Mouse (Mus musculus): ENCODE data around the gene Rpl29. TPM values are rescaled to one million over a fixed set of nuclear protein-coding genes. Genes with fewer than 3 reads are reported as not detected.

Rpl29 gene
- polyA plus RNA-seq, 1 experiment from 2014 or later: 732 TPM

- no peak for ATAC-seq (ENCODE audit: low FRiP score, low read depth)
- Histone ChIP-seq H3K27me3 (no peaks in the 10 kb centered on the region), H3K4me3 (no peak overlapping the region), H3K9me3 (no peaks in the 10 kb centered on the region), H3K4me1 (peaks cover 8% of the 10 kb centered on the region; the same call in 1 of the 2 replicates), H3K4me2 (replicated peaks) (no peak overlapping the region), H3K27ac (replicated peaks) (no peak overlapping the region), H3K36me3 (no peaks in the 10 kb centered on the region), H3K9ac (replicated peaks) (no peak overlapping the region)
- WGBS: 41% methylated on average over 6 of the region's 6 CpGs
Observed at GRCm38 (mm10) chr9:106405275-106405674, 24.0 kb upstream of the Rpl29 start.

DNA sequence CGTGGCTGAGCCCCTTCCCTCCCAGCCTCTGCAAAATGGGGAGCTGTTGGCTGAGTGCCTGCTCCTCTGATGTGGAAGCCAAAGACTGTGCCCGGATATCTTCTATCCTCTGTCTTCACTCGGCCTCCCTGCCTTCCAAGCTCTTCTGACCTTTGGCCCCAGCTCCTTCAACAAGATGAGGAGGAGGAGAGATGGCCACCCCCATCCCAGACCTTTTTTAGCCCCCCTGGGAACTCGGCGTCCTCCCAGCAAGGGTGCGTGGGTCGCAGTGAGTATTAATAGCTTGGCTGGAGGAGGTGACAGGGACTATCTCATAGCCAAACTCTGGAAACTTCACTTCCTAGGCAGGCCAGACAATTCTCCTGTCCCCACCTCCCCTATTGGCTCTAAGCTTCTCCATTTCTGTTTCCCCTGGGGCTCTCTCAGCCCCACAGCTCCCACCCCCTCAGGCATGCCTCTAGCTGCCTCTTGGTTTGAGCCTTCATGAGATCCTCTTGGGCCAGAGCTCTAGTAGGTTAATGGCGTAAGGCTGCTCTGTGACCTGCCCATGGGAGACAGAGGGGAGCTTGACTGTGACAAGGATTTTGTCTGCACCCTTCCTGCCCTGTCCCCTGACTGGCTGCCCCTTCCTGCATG is 22.7 kb upstream of the Rpl29 start:
- no peak for ATAC-seq (ENCODE audit: low FRiP score, low read depth)
- Histone ChIP-seq H3K27ac (replicated peaks) (no peak overlapping the region), H3K4me3 (no peak overlapping the region), H3K9me3 (no peaks in the 10 kb centered on the region), H3K9ac (replicated peaks) (no peak overlapping the region), H3K4me2 (replicated peaks) (no peak overlapping the region), H3K4me1 (peaks cover 11% of the 10 kb centered on the region; the same call in 1 of the 2 replicates), H3K36me3 (no peaks in the 10 kb centered on the region), H3K27me3 (no peaks in the 10 kb centered on the region)
- WGBS: 57% methylated on average over 8 of the region's 8 CpGs

DNA sequence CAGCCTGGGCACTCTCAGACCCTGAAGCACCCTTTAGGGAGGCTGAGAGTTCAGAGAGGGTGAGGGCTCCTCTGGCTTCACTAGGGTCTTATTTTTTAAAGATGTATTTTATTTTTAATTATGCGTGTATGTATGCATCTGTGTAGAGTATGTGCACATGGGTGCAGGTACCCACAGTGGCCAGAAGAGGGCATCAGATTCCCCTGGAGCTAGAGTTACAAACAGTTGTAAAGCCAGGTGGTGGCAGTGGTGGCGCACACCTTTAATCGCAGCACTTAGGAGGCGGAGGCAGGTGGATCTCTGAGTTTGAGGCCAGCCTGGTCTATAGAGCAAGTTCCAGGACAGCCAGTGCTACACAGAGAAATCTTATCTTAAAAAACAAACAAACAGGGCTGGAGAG is 20.2 kb upstream of the Rpl29 start:
- no peak for ATAC-seq (ENCODE audit: low FRiP score, low read depth)
- Histone ChIP-seq H3K4me2 (replicated peaks) (no peak overlapping the region), H3K9ac (replicated peaks) (no peak overlapping the region), H3K27me3 (no peaks in the 10 kb centered on the region), H3K27ac (replicated peaks) (no peak overlapping the region), H3K4me1 (peaks cover 14% of the 10 kb centered on the region; the same call in 1 of the 2 replicates), H3K4me3 (no peak overlapping the region), H3K36me3 (no peaks in the 10 kb centered on the region), H3K9me3 (no peaks in the 10 kb centered on the region)
- WGBS: 94% methylated on average over 4 of the region's 4 CpGs

GRCm38 (mm10) chr9:106410086-106410650 is 19.1 kb upstream of the Rpl29 start:
- Histone ChIP-seq H3K9me3 (no peaks in the 10 kb centered on the region), H3K4me3 (no peak overlapping the region), H3K27me3 (no peaks in the 10 kb centered on the region), H3K4me2 (replicated peaks) (no peak overlapping the region), H3K27ac (replicated peaks) (no peak overlapping the region), H3K4me1 (peaks cover 13% of the 10 kb centered on the region; the same call in 1 of the 2 replicates), H3K9ac (replicated peaks) (no peak overlapping the region), H3K36me3 (no peaks in the 10 kb centered on the region)
- ATAC-seq (ENCODE audit: low FRiP score, low read depth): no peak
- 83% methylated on average over 2 of the region's 2 CpGs for WGBS

DNA sequence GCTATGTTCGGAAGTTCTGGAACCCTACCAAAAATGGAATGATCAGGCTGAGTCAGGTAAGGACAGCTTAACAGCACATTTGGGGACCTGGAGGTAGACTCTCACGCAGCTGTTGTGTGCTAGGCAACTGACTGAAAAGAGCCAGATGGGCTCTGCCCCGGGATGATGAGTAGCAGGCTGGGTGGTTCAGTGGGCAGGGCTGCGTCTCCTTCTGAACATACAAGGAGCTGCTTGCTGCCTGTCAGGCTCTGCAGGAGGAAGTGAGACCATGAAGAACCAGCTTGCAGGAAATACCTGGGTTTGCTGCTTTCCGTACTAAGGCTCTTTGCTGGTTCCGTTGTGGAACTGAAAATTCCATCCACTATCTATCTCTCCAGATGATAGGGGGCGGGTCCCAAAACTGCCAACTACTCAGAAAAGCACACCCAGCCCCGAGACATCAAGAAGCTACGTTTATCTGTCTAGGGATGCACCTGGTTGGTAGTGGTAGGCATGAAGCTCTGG is 18.1 kb upstream of the Rpl29 start:
- WGBS: 89% methylated on average over 9 of the region's 9 CpGs
- Histone ChIP-seq H3K9me3 (no peaks in the 10 kb centered on the region), H3K9ac (replicated peaks) (no peak overlapping the region), H3K27me3 (no peaks in the 10 kb centered on the region), H3K36me3 (no peaks in the 10 kb centered on the region), H3K27ac (replicated peaks) (no peak overlapping the region), H3K4me1 (peaks cover 11% of the 10 kb centered on the region; the same call in 1 of the 2 replicates), H3K4me2 (replicated peaks) (no peak overlapping the region), H3K4me3 (no peak overlapping the region)
- ATAC-seq (ENCODE audit: low FRiP score, low read depth): no peak

DNA sequence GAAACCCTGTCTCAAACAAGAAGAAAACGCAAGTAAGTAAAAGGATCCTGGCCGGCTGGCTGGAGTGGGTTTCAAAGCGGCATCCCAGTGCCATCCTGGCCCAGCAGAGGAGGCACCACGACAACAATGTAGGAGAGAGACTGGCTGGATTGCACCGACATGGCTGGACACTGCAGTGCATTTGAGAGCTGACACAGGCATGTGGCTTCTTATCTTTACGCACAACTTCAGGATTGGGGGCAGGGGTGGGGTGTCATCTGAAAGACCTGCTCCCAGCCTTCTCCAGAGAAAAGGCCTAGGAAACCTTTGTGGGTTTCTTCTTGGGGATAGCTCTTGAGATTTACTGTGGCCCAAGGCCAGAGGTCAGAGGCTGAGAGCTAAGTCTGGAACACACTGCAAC is 17.5 kb upstream of the Rpl29 start:
- WGBS: 84% methylated on average over 6 of the region's 6 CpGs
- Histone ChIP-seq H3K9ac (replicated peaks) (no peak overlapping the region), H3K4me3 (no peak overlapping the region), H3K4me2 (replicated peaks) (no peak overlapping the region), H3K4me1 (peaks cover 11% of the 10 kb centered on the region; the same call in 1 of the 2 replicates), H3K36me3 (no peaks in the 10 kb centered on the region), H3K27me3 (no peaks in the 10 kb centered on the region), H3K27ac (replicated peaks) (no peak overlapping the region), H3K9me3 (no peaks in the 10 kb centered on the region)
- no peak for ATAC-seq (ENCODE audit: low FRiP score, low read depth)

DNA sequence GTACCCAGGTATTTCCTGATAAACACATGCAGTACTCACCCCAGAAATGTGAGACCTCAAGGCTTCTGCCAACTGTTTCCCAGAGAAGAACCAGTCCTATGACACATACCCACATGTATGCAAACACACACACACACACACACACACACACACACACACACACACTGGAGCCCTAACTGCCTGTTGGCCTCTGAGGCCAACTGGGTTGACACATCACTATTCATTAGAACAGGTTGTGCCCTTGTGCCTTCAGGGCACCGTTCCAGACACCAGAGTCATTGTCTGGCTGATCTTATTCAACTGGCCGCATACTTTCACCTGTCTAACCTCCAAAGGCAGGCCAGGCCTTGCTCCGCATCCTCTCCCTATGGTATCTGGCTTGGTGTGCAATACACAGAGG is 17.0 kb upstream of the Rpl29 start:
- Histone ChIP-seq H3K9ac (replicated peaks) (no peak overlapping the region), H3K9me3 (no peaks in the 10 kb centered on the region), H3K4me3 (no peak overlapping the region), H3K27ac (replicated peaks) (no peak overlapping the region), H3K27me3 (no peaks in the 10 kb centered on the region), H3K36me3 (no peaks in the 10 kb centered on the region), H3K4me2 (replicated peaks) (no peak overlapping the region), H3K4me1 (peaks cover 14% of the 10 kb centered on the region; the same call in 1 of the 2 replicates)
- 79% methylated on average over 3 of the region's 3 CpGs for WGBS
- ATAC-seq (ENCODE audit: low FRiP score, low read depth): no peak

GRCm38 (mm10) chr9:106413606-106414005 is 15.6 kb upstream of the Rpl29 start:
- Histone ChIP-seq H3K9me3 (no peaks in the 10 kb centered on the region), H3K4me2 (replicated peaks) (no peak overlapping the region), H3K4me3 (no peak overlapping the region), H3K9ac (replicated peaks) (no peak overlapping the region), H3K36me3 (no peaks in the 10 kb centered on the region), H3K4me1 (peaks cover 28% of the 10 kb centered on the region), H3K27me3 (peaks cover 2% of the 10 kb centered on the region; the same call in 1 of the 2 replicates), H3K27ac (replicated peaks) (no peak overlapping the region)
- ATAC-seq (ENCODE audit: low FRiP score, low read depth): no peak
- WGBS: 84% methylated on average over 5 of the region's 5 CpGs

GRCm38 (mm10) chr9:106416826-106417225 is 12.4 kb upstream of the Rpl29 start:
- H3K27me3 ChIP-seq: peaks cover 13% of the 10 kb centered on the region
- H3K4me1 ChIP-seq: peaks cover 41% of the 10 kb centered on the region
- no peak for ATAC-seq (ENCODE audit: low FRiP score, low read depth)
- no peak overlapping the region for H3K4me2 ChIP-seq (replicated peaks)
- no peaks in the 10 kb centered on the region for H3K9me3 ChIP-seq
- WGBS: 88% methylated on average over 6 of the region's 6 CpGs
- H3K9ac ChIP-seq (replicated peaks): no peak overlapping the region
- no peak overlapping the region for H3K27ac ChIP-seq (replicated peaks)
- H3K36me3 ChIP-seq: no peaks in the 10 kb centered on the region
- H3K4me3 ChIP-seq: no peak overlapping the region

DNA sequence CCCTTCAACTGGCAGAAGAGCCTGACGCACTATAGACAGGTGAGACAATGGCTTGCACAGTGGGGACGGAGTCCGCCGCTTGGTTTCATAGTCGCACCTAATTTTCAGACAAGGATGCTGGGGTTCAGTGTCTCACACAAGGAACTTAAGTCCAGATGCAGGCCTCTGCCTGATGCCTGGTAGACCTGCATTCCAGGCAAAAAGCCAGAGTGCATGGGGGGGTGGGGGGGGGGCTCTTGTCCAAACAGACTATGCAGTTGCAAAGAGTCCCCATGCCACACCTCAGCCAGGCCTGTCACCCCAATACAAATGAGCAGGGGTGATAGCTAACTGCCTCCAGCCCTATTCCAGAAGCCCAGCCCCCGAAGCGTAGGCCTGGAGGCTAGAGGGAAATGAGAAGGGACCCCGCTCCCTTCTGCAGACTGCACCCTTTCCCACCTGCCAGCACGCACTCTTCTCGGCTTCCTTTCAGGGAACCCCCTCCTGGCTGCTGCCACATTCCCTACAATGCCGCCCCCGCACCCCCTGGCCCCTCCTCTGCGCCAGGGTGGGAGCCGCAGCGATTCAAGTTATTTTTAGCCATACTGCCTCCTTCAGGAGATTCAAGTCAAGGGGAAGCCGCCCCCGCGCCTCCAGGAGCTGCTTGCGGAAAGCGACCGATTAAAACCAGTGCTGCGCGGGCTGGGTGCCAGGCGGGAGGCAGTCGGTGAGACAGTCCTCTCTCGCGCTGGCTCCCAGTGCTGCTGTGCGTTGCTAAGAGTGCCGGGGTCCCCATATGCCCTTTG is 11.2 kb upstream of the Rpl29 start:
- Histone ChIP-seq H3K4me3 (peak overlapping the region; percentile 27), H3K27ac (replicated peaks) (no peak overlapping the region)

GRCm38 (mm10) chr9:106420608-106421007 is 8.6 kb upstream of the Rpl29 start:
- Histone ChIP-seq H3K27me3 (peaks cover 13% of the 10 kb centered on the region), H3K9me3 (no peaks in the 10 kb centered on the region), H3K4me2 (replicated peaks) (peak overlapping the region; percentile 42), H3K4me3 (no peak overlapping the region), H3K27ac (replicated peaks) (peak overlapping the region; percentile 63), H3K9ac (replicated peaks) (0 out of 2 replicates have a peak overlapping the region, but pooled peaks have one; percentile 17), H3K4me1 (peaks cover 38% of the 10 kb centered on the region), H3K36me3 (no peaks in the 10 kb centered on the region)
- peak; percentile 52 for ATAC-seq (ENCODE audit: low FRiP score, low read depth)
- WGBS: 0% methylated on average over 2 of the region's 2 CpGs

More for the DNA sequence above, 11.2 kb upstream of the Rpl29 start:
- H3K4me1 ChIP-seq: peaks cover 38% of the 10 kb centered on the region
- H3K9ac ChIP-seq (replicated peaks): peak overlapping the region; percentile 57
- peaks cover 13% of the 10 kb centered on the region for H3K27me3 ChIP-seq
- no peak; the same call in 1 of the 2 replicates for ATAC-seq (ENCODE audit: low FRiP score, low read depth)
- 16% methylated on average over 29 of the region's 29 CpGs for WGBS
- no peaks in the 10 kb centered on the region for H3K36me3 ChIP-seq
- no peaks in the 10 kb centered on the region for H3K9me3 ChIP-seq
- H3K4me2 ChIP-seq (replicated peaks): peak overlapping the region; percentile 58
